25 mouse cellular contexts compared by ENCODE assay signal in the genomic region with DNA sequence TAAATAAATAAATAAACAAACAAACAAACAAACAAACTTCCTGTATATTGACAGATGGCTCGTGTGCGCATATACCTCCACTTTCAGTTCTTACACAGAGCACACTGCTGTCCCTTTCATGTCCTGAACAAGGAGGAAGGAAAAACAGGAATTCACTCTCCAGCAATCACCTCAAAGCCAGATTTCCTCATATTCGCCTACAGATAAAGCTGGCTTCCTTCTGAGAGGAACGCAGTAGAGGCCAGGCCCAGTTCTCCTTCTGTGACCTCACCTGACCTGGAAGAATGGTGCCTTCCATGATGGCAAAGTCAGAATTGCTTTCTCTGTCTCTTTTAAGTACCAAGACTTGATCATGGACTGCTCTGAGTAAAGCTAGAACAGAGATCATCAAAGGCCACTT.
A peak's percentile ranks its signal among the peaks of the same experiment; 100 is the strongest.
DNase-seq lines count a peak whose midpoint lies in the region; ATAC-seq and TF ChIP-seq lines count a peak whose summit lies in the region.
"Had no signal": no experiment of that assay in that cellular context is flagged by ENCODE, and none has a peak within 500 bp of the region (broad histone marks: within the 10 kb centered on the region; RNA-seq: fewer than 3 reads in every experiment).

No protein-coding gene starts in this region.

- no peaks in the 10 kb centered on the region for H3K9me3 ChIP-seq in liver, embryonic 11.5 days (ENCODE audit: control insufficient read depth, low read length)
- H3K9me3 ChIP-seq: embryonic facial prominence, embryonic 12.5 days; embryonic facial prominence, embryonic 15.5 days; heart, embryonic 13.5 days; hindbrain, embryonic 12.5 days; hindbrain, embryonic 15.5 days had no signal

- H3K4me1 ChIP-seq in heart, adult 2 months (ENCODE audit: control insufficient read depth, insufficient read depth, low read length): peaks cover 9% of the 10 kb centered on the region
- peaks cover 2% of the 10 kb centered on the region for H3K4me1 ChIP-seq in liver, adult 2 months (ENCODE audit: control insufficient read depth, insufficient read depth, low read length)
- H3K4me1 ChIP-seq in liver, embryonic 11.5 days (replicated peaks; ENCODE audit: control insufficient read depth, insufficient read depth, low read length): no peaks in the 10 kb centered on the region
- H3K4me1 ChIP-seq: embryonic facial prominence, embryonic 12.5 days; embryonic facial prominence, embryonic 15.5 days; heart, embryonic 13.5 days; hindbrain, embryonic 12.5 days; hindbrain, embryonic 15.5 days had no signal

- H3K27ac ChIP-seq in heart, adult 2 months: peak overlapping the region; percentile 76
- H3K27ac ChIP-seq in liver, adult 2 months (replicated peaks; ENCODE audit: insufficient read depth, low read depth, low read length): 0 out of 2 replicates have a peak overlapping the region, but pooled peaks have one; percentile 22
- H3K27ac ChIP-seq in liver, embryonic 11.5 days (ENCODE audit: low read depth, low read length): no peak overlapping the region
- H3K27ac ChIP-seq: embryonic facial prominence, embryonic 12.5 days; embryonic facial prominence, embryonic 15.5 days; heart, embryonic 13.5 days; hindbrain, embryonic 12.5 days; hindbrain, embryonic 15.5 days had no signal

- no peaks in the 10 kb centered on the region for H3K27me3 ChIP-seq in heart, adult 2 months (ENCODE audit: control insufficient read depth, insufficient read depth, low read length)
- no peaks in the 10 kb centered on the region for H3K27me3 ChIP-seq in liver, adult 2 months (ENCODE audit: control insufficient read depth, insufficient read depth, low read length)
- H3K27me3 ChIP-seq in liver, embryonic 11.5 days (replicated peaks; ENCODE audit: control insufficient read depth, insufficient read depth, low read length): no peaks in the 10 kb centered on the region
- H3K27me3 ChIP-seq: embryonic facial prominence, embryonic 12.5 days; embryonic facial prominence, embryonic 15.5 days; hindbrain, embryonic 12.5 days; hindbrain, embryonic 15.5 days had no signal

- 51% methylated on average over 4 of the region's 4 CpGs for WGBS in heart, adult 2 months
- 74% methylated on average over 4 of the region's 4 CpGs for WGBS in liver, adult 2 months
- WGBS in liver, embryonic 11.5 days: 53% methylated on average over 4 of the region's 4 CpGs

- no peaks in the 10 kb centered on the region for H3K79me2 ChIP-seq in heart, adult 2 months (replicated peaks; ENCODE audit: control insufficient read depth, insufficient read depth, low read length)
- no peaks in the 10 kb centered on the region for H3K79me2 ChIP-seq in liver, adult 2 months (ENCODE audit: control insufficient read depth, insufficient read depth, low read length)

- no peak overlapping the region for H3K4me2 ChIP-seq in liver, embryonic 11.5 days
- H3K4me2 ChIP-seq: embryonic facial prominence, embryonic 12.5 days; embryonic facial prominence, embryonic 15.5 days; heart, embryonic 13.5 days; hindbrain, embryonic 12.5 days; hindbrain, embryonic 15.5 days had no signal

- H3K4me3 ChIP-seq in heart, adult 2 months: no peak overlapping the region
- no peak overlapping the region for H3K4me3 ChIP-seq in liver, adult 2 months (ENCODE audit: insufficient read depth, low read depth, low read length)
- H3K4me3 ChIP-seq in liver, embryonic 11.5 days (ENCODE audit: low read depth, low read length): no peak overlapping the region
- H3K4me3 ChIP-seq: embryonic facial prominence, embryonic 12.5 days; embryonic facial prominence, embryonic 15.5 days; heart, embryonic 13.5 days; hindbrain, embryonic 12.5 days; hindbrain, embryonic 15.5 days had no signal

- TF ChIP-seq CTCF in heart, adult 2 months (IDR thresholded peaks at IDR 0.05): no peak
- no peak for TF ChIP-seq CTCF in liver, adult 2 months (IDR thresholded peaks at IDR 0.05; ENCODE audit: low read depth, low read length)

- DNase-seq in heart, adult 2 months: no peak
- DNase-seq in heart, postnatal 14 days: no peak
- no peak for DNase-seq in liver, adult 2 months (ENCODE audit: extremely low read depth, low read depth, low spot score)
- DNase-seq in liver, embryonic 11.5 days (ENCODE audit: low spot score): no peak
- no peak for DNase-seq in spleen, postnatal 10 days (ENCODE audit: low spot score in 2 of 2)
- DNase-seq: adrenal gland, adult 8-10 months; adrenal gland, postnatal 25 days; cerebellum, adult 18-20 months; cerebellum, adult 9-10 months; cerebellum, postnatal 14 days; forebrain, postnatal 0 days; gastrocnemius, postnatal 10 days; gastrocnemius, postnatal 36 days; heart, postnatal 4 days had no signal

- H3K9ac ChIP-seq in heart, adult 2 months (ENCODE audit: low read depth, low read length): no peak overlapping the region
- no peak overlapping the region for H3K9ac ChIP-seq in liver, adult 2 months (ENCODE audit: low read depth, low read length)
- no peak overlapping the region for H3K9ac ChIP-seq in liver, embryonic 11.5 days (ENCODE audit: low read depth, low read length)
- H3K9ac ChIP-seq: embryonic facial prominence, embryonic 12.5 days; embryonic facial prominence, embryonic 15.5 days; forebrain, postnatal 0 days; heart, embryonic 13.5 days; hindbrain, embryonic 12.5 days; hindbrain, embryonic 15.5 days had no signal

- TF ChIP-seq EP300 in heart, adult 2 months (IDR thresholded peaks at IDR 0.05; ENCODE audit: insufficient read depth, low read depth, low read length): 0 out of 2 replicates have a peak, but pooled peaks have one; percentile 22

- peak; percentile 26; the same call in 1 of the 2 replicates for TF ChIP-seq POLR2A in heart, adult 2 months (IDR thresholded peaks at IDR 0.05; ENCODE audit: insufficient read depth, low read depth, low read length)
- TF ChIP-seq POLR2A in liver, adult 2 months (IDR thresholded peaks at IDR 0.05; ENCODE audit: extremely low read depth, insufficient read depth, low read length): no peak

- peaks cover 11% of the 10 kb centered on the region for H3K36me3 ChIP-seq in heart, adult 2 months (ENCODE audit: control insufficient read depth, insufficient read depth, low read length)
- no peaks in the 10 kb centered on the region for H3K36me3 ChIP-seq in liver, adult 2 months (ENCODE audit: control insufficient read depth, insufficient read depth, low read length)
- H3K36me3 ChIP-seq in liver, embryonic 11.5 days (ENCODE audit: control insufficient read depth, insufficient read depth, low read length): no peaks in the 10 kb centered on the region
- H3K36me3 ChIP-seq: embryonic facial prominence, embryonic 12.5 days; embryonic facial prominence, embryonic 15.5 days; heart, embryonic 13.5 days; hindbrain, embryonic 12.5 days; hindbrain, embryonic 15.5 days had no signal

- ATAC-seq in liver, embryonic 11.5 days (replicated peaks; ENCODE audit: low FRiP score): no peak
- 0 out of 2 replicates have a peak, but pooled peaks have one; percentile 22 for ATAC-seq in common myeloid progenitor, adult 5-6 weeks (replicated peaks; ENCODE audit: low read depth, poor library complexity, severe bottlenecking)
- peak; percentile 18 to 32; a peak in 1 of 4 replicates for ATAC-seq in hematopoietic stem cell, adult 5-6 weeks (replicated peaks in 1 of 2; ENCODE audit: insufficient read depth in 1 of 2, low FRiP score in 2 of 2, low TSS enrichment in 1 of 2, low read depth in 1 of 2, poor library complexity in 2 of 2, severe bottlenecking in 2 of 2)
- no peak for ATAC-seq in CD4-positive, CD25-positive, alpha-beta regulatory T cell, adult 4 months
- ATAC-seq: activated CD4-positive, CD25-positive, alpha-beta regulatory T cell, adult 4 months; forebrain, embryonic 14.5 days; forebrain, postnatal 0 days; intestine, postnatal 0 days had no signal

- intact Hi-C loops in heart, adult 2 months (cut with DNase I): loop anchor here (2.0 to 5.0 kb wide), 4 partner anchors 15 to 82 kb away; no protein-coding TSS in a partner anchor
- intact Hi-C loops in heart, postnatal 14 days (cut with DNase I): no loop called here

Comparison
In these comparisons a context has a peak if more than half of its experiments do, and no peak if none do; other contexts are left out.
1. ATAC-seq: peak in common myeloid progenitor, adult 5-6 weeks (single experiment) and hematopoietic stem cell, adult 5-6 weeks (2 of 2); none in liver, embryonic 11.5 days (single experiment) and CD4-positive, CD25-positive, alpha-beta regulatory T cell, adult 4 months (single experiment).